Mouse (Mus musculus) MEL (cell line): Measurements from ENCODE around the gene Npc2. TPM values are rescaled to one million over a fixed set of nuclear protein-coding genes. Genes with fewer than 3 reads are reported as not detected.

ENCODE experiments used
- DNase-seq: peaks from one replicate; pipeline ENCODE4 v3.0.0; 2011; ENCODE audit warnings: low read depth, low spot score
- H3K27ac ChIP-seq: 2 replicates; pipeline ENCODE4 v1.5.1; 2012; ENCODE audit warnings: low read depth, mild to moderate bottlenecking, control low read depth, low read length, moderate library complexity; ENCODE audit not compliant: control insufficient read depth
- H3K27me3 ChIP-seq, 2 experiments: fragments of 150-350 bp in 1 of 2; sonication (generic) in 1 of 2; 2 replicates each; pipeline ENCODE4 v1.6.1; 2012; ENCODE audit warnings: low read length in 2 of 2, mild to moderate bottlenecking in 2 of 2, improper control_type of control experiment in 1 of 2, moderate library complexity in 1 of 2; ENCODE audit not compliant: insufficient read depth in 2 of 2, control insufficient read depth in 1 of 2
- H3K36me3 ChIP-seq, 2 experiments: 2 replicates each; pipeline ENCODE4 v1.6.1; 2012 to 2014; ENCODE audit warnings: low read length in 2 of 2, improper control_type of control experiment in 1 of 2, inconsistent platforms in 1 of 2, mild to moderate bottlenecking in 1 of 2; ENCODE audit not compliant: insufficient read depth in 2 of 2, control insufficient read depth in 1 of 2
- H3K4me1 ChIP-seq, 2 experiments: fragments of 150-350 bp in 1 of 2; sonication (generic) in 1 of 2; 2 replicates each; pipeline ENCODE4 v1.6.1; 2012; ENCODE audit warnings: low read length in 2 of 2, improper control_type of control experiment in 1 of 2, mild to moderate bottlenecking in 1 of 2; ENCODE audit not compliant: insufficient read depth in 2 of 2, control insufficient read depth in 1 of 2
- H3K4me3 ChIP-seq, 2 experiments: fragments of 150-350 bp in 1 of 2; sonication (generic) in 1 of 2; 2 replicates each; pipeline ENCODE4 v1.5.1; 2012; ENCODE audit warnings: low read depth in 2 of 2, low read length in 2 of 2, mild to moderate bottlenecking in 2 of 2, moderate library complexity in 2 of 2, control low read depth in 1 of 2, improper control_type of control experiment in 1 of 2; ENCODE audit not compliant: control insufficient read depth in 1 of 2, insufficient read depth in 1 of 2
- H3K79me2 ChIP-seq: 2 replicates; pipeline ENCODE4 v1.6.1; 2012; ENCODE audit warnings: mild to moderate bottlenecking, low read length, moderate library complexity; ENCODE audit not compliant: control insufficient read depth, poor library complexity, insufficient read depth
- H3K9ac ChIP-seq: 2 replicates; pipeline ENCODE4 v1.6.1; 2012; ENCODE audit warnings: low read depth, mild to moderate bottlenecking, control low read depth, low read length, moderate library complexity; ENCODE audit not compliant: control insufficient read depth, poor library complexity, severe bottlenecking
- H3K9me3 ChIP-seq: fragments of 150-350 bp; sonication (generic); replicated peaks from 2 replicates; pipeline ENCODE4 v1.6.1; 2012; ENCODE audit warnings: mild to moderate bottlenecking, low read length, improper control_type of control experiment, moderate library complexity; ENCODE audit not compliant: insufficient read depth
- CHD1 ChIP-seq: IDR thresholded peaks from 2 replicates; pipeline ENCODE4 v1.6.1; 2012; ENCODE audit warnings: low read depth, mild to moderate bottlenecking, inconsistent platforms, low read length, improper control_type of control experiment
- E2F4 ChIP-seq: IDR thresholded peaks from 2 replicates; pipeline ENCODE4 v1.6.1; 2011; ENCODE audit warnings: low read depth, low read length, improper control_type of control experiment, borderline replicate concordance
- EP300 ChIP-seq, 2 experiments: IDR thresholded peaks; 2 replicates each; pipeline ENCODE4 v1.6.1; 2011; ENCODE audit warnings: improper control_type of control experiment in 2 of 2, low read length in 2 of 2, low read depth in 1 of 2, mild to moderate bottlenecking in 1 of 2
- ETS1 ChIP-seq: IDR thresholded peaks from 2 replicates; pipeline ENCODE4 v1.6.1; 2012; ENCODE audit warnings: low read depth, mild to moderate bottlenecking, inconsistent platforms, low read length, improper control_type of control experiment, moderate library complexity
- GABPA ChIP-seq: IDR thresholded peaks from 2 replicates; pipeline ENCODE4 v1.6.1; 2012; ENCODE audit warnings: low read depth, mild to moderate bottlenecking, inconsistent platforms, low read length, improper control_type of control experiment, moderate library complexity
- HCFC1 ChIP-seq: IDR thresholded peaks from 2 replicates; pipeline ENCODE4 v1.6.1; 2012; ENCODE audit warnings: low read depth, mild to moderate bottlenecking, inconsistent platforms, low read length, improper control_type of control experiment, moderate library complexity
- JUND ChIP-seq: IDR thresholded peaks from 2 replicates; pipeline ENCODE4 v1.6.1; 2011; ENCODE audit warnings: low read depth, mild to moderate bottlenecking, improper control_type of control experiment, low read length
- KAT2A ChIP-seq: conservative IDR thresholded peaks from 2 replicates; pipeline ENCODE4 v1.6.1; 2012; ENCODE audit warnings: low read depth, low read length, improper control_type of control experiment, inconsistent platforms
- MAFK ChIP-seq: IDR thresholded peaks from 2 replicates; pipeline ENCODE4 v1.6.1; 2011; ENCODE audit warnings: low read depth, mild to moderate bottlenecking, low read length, improper control_type of control experiment, borderline replicate concordance
- MAX ChIP-seq: IDR thresholded peaks from 2 replicates; pipeline ENCODE4 v1.6.1; 2011; ENCODE audit warnings: low read length, improper control_type of control experiment
- MAZ ChIP-seq: IDR thresholded peaks from 2 replicates; pipeline ENCODE4 v1.6.1; 2012; ENCODE audit warnings: low read depth, mild to moderate bottlenecking, inconsistent platforms, low read length, improper control_type of control experiment
- MEF2A ChIP-seq: IDR thresholded peaks from 2 replicates; pipeline ENCODE4 v1.6.1; 2014; ENCODE audit warnings: low read depth, mild to moderate bottlenecking, inconsistent platforms, low read length, improper control_type of control experiment; ENCODE audit not compliant: poor library complexity, insufficient replicate concordance, severe bottlenecking; ENCODE audit errors: extremely low read depth
- MXI1 ChIP-seq: IDR thresholded peaks from 2 replicates; pipeline ENCODE4 v1.6.1; 2011; ENCODE audit warnings: mild to moderate bottlenecking, low read depth, low read length, improper control_type of control experiment
- MYB ChIP-seq: IDR thresholded peaks from 2 replicates; pipeline ENCODE4 v1.6.1; 2011; ENCODE audit warnings: mild to moderate bottlenecking, low read depth, low read length, improper control_type of control experiment
- MYC ChIP-seq: IDR thresholded peaks from 2 replicates; pipeline ENCODE4 v1.6.1; 2011; ENCODE audit warnings: low read depth, mild to moderate bottlenecking, low read length, improper control_type of control experiment, moderate library complexity
- POLR2A ChIP-seq, 2 experiments: IDR thresholded peaks; 2 replicates each; pipeline ENCODE4 v1.6.1; 2011 to 2012; ENCODE audit warnings: low read length in 2 of 2, mild to moderate bottlenecking in 2 of 2, control low read depth in 1 of 2, improper control_type of control experiment in 1 of 2, low read depth in 1 of 2, moderate library complexity in 1 of 2; ENCODE audit not compliant: control insufficient read depth in 1 of 2, insufficient read depth in 1 of 2, poor library complexity in 1 of 2
- RAD21 ChIP-seq: IDR thresholded peaks from 2 replicates; pipeline ENCODE4 v1.6.1; 2011; ENCODE audit warnings: mild to moderate bottlenecking, low read depth, low read length, improper control_type of control experiment
- SIN3A ChIP-seq: IDR thresholded peaks from 2 replicates; pipeline ENCODE4 v1.6.1; 2012; ENCODE audit warnings: low read length, improper control_type of control experiment, inconsistent platforms
- SMC3 ChIP-seq: IDR thresholded peaks from 2 replicates; pipeline ENCODE4 v1.6.1; 2011; ENCODE audit warnings: low read depth, low read length, improper control_type of control experiment
- TBP ChIP-seq: IDR thresholded peaks from 2 replicates; pipeline ENCODE4 v1.8.0; 2011; ENCODE audit warnings: low read depth, low read length, improper control_type of control experiment
- ZKSCAN1 ChIP-seq: IDR thresholded peaks from 2 replicates; pipeline ENCODE4 v1.6.1; 2012; ENCODE audit warnings: low read depth, mild to moderate bottlenecking, inconsistent platforms, low read length, improper control_type of control experiment, moderate library complexity
- ZMIZ1 ChIP-seq: IDR thresholded peaks from 2 replicates; pipeline ENCODE4 v1.6.1; 2012; ENCODE audit warnings: low read depth, mild to moderate bottlenecking, inconsistent platforms, low read length, improper control_type of control experiment, moderate library complexity
- ZNF384 ChIP-seq: IDR thresholded peaks from 2 replicates; pipeline ENCODE4 v1.6.1; 2012; ENCODE audit warnings: low read depth, mild to moderate bottlenecking, inconsistent platforms, low read length, improper control_type of control experiment
- polyA plus RNA-seq, 2 experiments: library from polyadenylated mRNA; stranded (reverse) in 1 of 2; unstranded in 1 of 2; fragments of >175 nt in 1 of 2; fragments of >200 nt in 1 of 2; gene quantifications; 2 replicates each; pipeline versions ENCODE4 v1.2.1 to v1.2.4; 2012; ENCODE audit warnings: low replicate concordance in 2 of 2, low read depth in 1 of 2; ENCODE audit not compliant: insufficient read length in 2 of 2, insufficient read depth in 1 of 2, missing spikeins in 1 of 2
- total RNA-seq: library from RNA; depleted of rRNA; stranded (reverse); fragments of 300-350 nt; gene quantifications from 2 replicates; pipeline ENCODE4 v1.2.3, GENCODE M21; 2012

The Npc2 gene
- total and polyA plus RNA-seq, 3 experiments, result 48.9 to 63.1 TPM; not detected in 1

DNA sequence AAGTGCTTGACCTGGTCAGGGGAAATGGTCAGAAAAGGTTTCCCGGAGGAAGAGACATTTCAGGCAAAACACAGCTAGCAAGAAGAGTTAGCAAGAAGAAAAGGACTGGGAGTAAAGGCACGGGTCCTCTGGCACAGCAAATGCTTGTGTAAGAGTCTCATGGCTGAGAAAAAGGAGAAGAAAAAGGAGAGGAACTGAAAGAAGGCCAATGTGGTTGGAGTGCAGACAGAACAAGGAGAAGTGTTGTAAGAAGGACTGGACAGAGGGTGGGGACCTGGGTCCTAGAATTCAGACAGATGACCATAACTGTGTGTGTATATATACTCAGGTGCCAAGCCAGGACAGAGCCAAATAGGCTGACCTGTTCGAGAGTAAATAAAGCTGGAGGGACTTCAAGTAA, 24.8 kb downstream of the Npc2 start:
- Histone ChIP-seq H3K9ac (no peak overlapping the region), H3K27ac (no peak overlapping the region), H3K4me1 (no peaks in the 10 kb centered on the region)
- TF ChIP-seq ETS1 (no peak), POLR2A (IDR thresholded peaks at IDR 0.05; ENCODE audit: control insufficient read depth in 1 of 2, insufficient read depth in 1 of 2, low read depth in 1 of 2, low read length in 2 of 2, poor library complexity in 1 of 2) (no peak), SIN3A (no peak), TBP (no peak), ZNF384 (no peak), MYB (no peak), MYC (no peak), MAX (no peak), GABPA (no peak), SMC3 (no peak), MEF2A (no peak), KAT2A (no peak), ZKSCAN1 (no peak), MAFK (no peak), E2F4 (no peak), EP300 (IDR thresholded peaks at IDR 0.05; ENCODE audit: low read depth in 1 of 2, low read length in 2 of 2) (no peak), ZMIZ1 (no peak), HCFC1 (no peak)
- TF ChIP-seq, all 39 proteins: peak for 0
- H3K79me2 ChIP-seq, result no peaks in the 10 kb centered on the region
- no peaks in the 10 kb centered on the region for H3K36me3 ChIP-seq
- H3K9me3 ChIP-seq, result no peaks in the 10 kb centered on the region
- no peak overlapping the region for H3K4me3 ChIP-seq
- no peak for DNase-seq
- peaks cover 2 to 3% of the 10 kb centered on the region in 2 experiments for H3K27me3 ChIP-seq

DNA sequence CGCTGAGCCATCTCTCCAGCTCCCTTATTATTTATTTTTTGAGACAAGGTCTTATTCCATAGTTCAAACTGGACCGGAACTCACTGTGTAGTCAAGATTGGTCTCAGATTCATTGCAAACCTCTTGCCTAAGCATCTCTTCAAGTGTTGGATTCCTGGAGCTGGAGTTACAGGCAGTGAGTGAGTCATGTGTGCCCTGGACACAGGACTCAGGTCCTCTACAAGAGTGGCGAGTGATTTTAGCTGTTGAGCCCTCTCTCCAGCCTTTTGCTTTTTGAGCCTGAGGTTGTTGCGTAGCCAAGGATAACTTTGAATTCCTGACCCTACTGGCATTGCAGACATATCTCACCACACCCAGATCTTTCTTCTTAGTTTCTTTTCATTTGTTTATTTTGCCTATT, 27.3 kb downstream of the Npc2 start:
- no peak overlapping the region for H3K4me3 ChIP-seq
- H3K36me3 ChIP-seq, result no peaks in the 10 kb centered on the region
- no peaks in the 10 kb centered on the region for H3K4me1 ChIP-seq
- no peak for TF ChIP-seq JUND
- no peak for TF ChIP-seq MXI1
- TF ChIP-seq RAD21, result no peak
- no peak for TF ChIP-seq MAZ
- TF ChIP-seq ZKSCAN1, result no peak
- no peak for TF ChIP-seq KAT2A
- TF ChIP-seq ETS1, result no peak
- TF ChIP-seq MEF2A, result no peak
- no peak for TF ChIP-seq MYC
- TF ChIP-seq ZMIZ1, result no peak
- TF ChIP-seq CHD1, result no peak
- H3K27me3 ChIP-seq, result peaks cover 2 to 3% of the 10 kb centered on the region in 2 experiments
- DNase-seq, result no peak
- no peak overlapping the region for H3K27ac ChIP-seq
- no peak overlapping the region for H3K9ac ChIP-seq
- H3K79me2 ChIP-seq, result no peaks in the 10 kb centered on the region
- no peaks in the 10 kb centered on the region for H3K9me3 ChIP-seq
